Mouse (Mus musculus): Measurements from ENCODE around the gene Oaz1.

Gene Oaz1

GRCm38 (mm10) chr10:80854913-80855748 lies 28.7 kb downstream of the Oaz1 start, which contains the start of the genes Lsm7 and Sppl2b:
TSS of gene Lsm7 (minus strand) at chr10:80855209.
TSS of gene Sppl2b (plus strand) at chr10:80855275.
- DNase-seq: peak; percentile 96

- no peak for DNase-seq
Measured at GRCm38 (mm10) chr10:80855749-80856073, 29.3 kb downstream of the Oaz1 start.

DNA sequence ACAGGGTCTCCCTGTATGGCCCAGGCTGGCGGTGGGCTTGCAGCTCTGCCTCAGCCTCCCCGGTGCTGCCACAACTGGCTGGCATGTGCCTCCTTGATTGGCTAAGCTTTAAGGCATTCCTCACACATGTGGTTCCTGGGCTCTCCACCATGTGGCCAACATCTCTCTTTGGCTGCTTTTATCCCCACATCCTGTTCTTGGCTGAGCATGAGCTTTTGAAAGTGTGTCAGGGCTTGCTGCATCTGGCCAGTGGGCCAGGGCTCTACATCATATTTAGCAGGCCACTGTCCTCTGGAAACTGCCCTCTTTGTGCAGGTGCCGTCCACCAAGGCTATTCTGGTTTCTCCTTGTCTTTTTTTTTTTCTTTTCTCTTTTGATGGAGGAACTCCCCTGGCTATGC lies 29.8 kb downstream of the Oaz1 start:
- DNase-seq: no peak

GRCm38 (mm10) chr10:80856908-80857307 lies 30.5 kb downstream of the Oaz1 start:
- no peak for DNase-seq

GRCm38 (mm10) chr10:80857386-80857785 lies 30.9 kb downstream of the Oaz1 start:
- no peak for DNase-seq

DNA sequence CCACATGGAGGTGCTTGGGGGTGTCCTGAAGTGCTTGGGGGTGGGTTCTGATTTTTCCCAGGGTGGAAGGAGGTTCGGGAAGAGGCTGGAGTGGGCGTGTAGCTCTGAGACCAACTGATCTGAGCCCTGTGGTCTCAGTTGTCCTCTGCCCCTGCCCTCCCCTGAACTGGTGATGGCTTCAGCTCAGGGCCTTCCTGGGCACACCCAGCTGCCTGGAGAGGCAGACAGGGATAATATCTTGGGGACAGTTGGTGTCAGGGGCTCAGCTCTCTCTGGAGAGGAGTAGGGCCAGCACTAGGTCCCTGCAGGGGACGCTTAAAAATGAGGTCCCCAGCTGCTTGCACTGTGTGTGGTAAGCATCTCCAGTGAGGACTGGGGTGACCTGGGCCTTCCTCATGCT lies 31.4 kb downstream of the Oaz1 start:
- DNase-seq: no peak

GRCm38 (mm10) chr10:80858350-80858935 lies 32.0 kb downstream of the Oaz1 start:
- no peak for DNase-seq

GRCm38 (mm10) chr10:80862305-80862704 lies 35.8 kb downstream of the Oaz1 start:
- no peak for DNase-seq

DNA sequence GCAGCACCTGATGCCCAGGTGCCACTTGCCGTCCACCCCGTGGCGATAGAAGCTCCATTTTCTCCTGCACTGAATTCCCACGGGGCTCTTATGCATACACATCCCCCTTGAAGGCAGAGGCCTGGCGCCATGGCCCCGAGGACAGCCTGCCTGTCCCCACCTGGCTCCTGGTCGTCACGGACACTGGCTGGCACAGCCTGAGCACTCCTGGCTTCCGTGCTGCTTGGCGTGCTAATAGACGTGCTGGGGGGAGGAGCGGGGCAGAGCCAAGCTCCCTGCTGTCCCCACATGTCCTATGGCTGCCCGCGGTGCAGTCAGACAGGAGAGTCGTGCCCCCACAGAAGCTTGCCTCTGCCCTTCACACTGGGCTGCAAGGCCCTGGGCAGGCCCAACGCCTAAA lies 38.0 kb downstream of the Oaz1 start:
- DNase-seq: no peak

- no peak for DNase-seq
Measured at GRCm38 (mm10) chr10:80870993-80871392, 44.5 kb downstream of the Oaz1 start.

- DNase-seq: no peak
Measured at GRCm38 (mm10) chr10:80871581-80871980, 45.1 kb downstream of the Oaz1 start, which contains the start of gene Tmprss9. TSS of gene Tmprss9 (plus strand) at chr10:80871848.

DNA sequence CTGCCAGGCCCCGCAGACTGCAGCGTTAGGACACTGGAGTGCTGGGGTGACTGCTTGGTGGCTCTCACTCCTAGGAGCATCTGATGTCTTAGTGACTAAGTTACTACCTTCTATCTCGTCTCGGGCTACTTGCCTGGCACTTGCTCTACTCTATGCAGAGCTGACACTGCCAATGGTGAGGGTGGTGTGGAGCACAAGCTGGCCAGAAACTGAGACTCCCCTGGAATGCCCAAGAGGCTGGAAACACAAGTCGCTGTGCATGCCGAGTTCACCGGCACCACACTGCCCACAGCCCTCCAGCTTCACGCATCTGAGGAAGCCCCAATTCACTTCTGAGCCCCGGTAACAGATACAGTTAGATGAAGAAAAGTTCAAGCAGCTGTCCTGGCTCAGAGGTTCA lies 47.6 kb downstream of the Oaz1 start:
- DNase-seq: no peak

- peak; percentile 53 for DNase-seq
Measured at GRCm38 (mm10) chr10:80876028-80876427, 49.6 kb downstream of the Oaz1 start.

DNA sequence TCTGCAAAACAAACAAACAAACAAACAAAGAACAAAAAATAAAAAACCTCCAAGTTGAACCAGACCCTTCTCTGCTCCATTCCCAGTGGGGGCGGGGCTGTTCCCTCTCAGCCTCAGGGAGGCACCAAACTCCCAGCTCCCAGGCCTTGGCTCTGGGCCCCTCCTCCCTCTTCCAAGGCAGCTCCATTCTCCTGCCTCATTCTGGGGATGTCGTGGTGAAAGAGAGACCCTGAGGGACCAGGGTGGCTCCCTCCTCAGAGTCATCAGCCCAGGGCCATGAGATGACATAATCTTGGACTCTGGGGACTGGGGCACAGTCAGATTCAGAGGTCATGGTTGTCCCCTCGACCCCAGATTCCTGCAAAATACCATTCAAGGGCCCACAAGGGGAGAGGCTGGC lies 50.1 kb downstream of the Oaz1 start:
- no peak for DNase-seq
